Mouse (Mus musculus) embryonic facial prominence, embryonic 14.5 days (tissue): Measurements from ENCODE around the gene Tiam2. TPM values are rescaled to one million over a fixed set of nuclear protein-coding genes. Genes with fewer than 3 reads are reported as not detected.
A peak's percentile ranks its signal among the peaks of the same experiment; 100 is the strongest.
"Not testable (repeated sequence)": the region's sequence is repeated elsewhere in the genome, so short reads cannot be mapped to it uniquely, and the experiment has no call there.

Experiments used
- ATAC-seq: fragments of 200-750 bp; cut with Nextera tagmentation; 2 replicates; pipeline ENCODE4 v1.8.0; 2017; ENCODE audit warnings: low read depth, moderate number of reproducible peaks, moderate TSS enrichment
- DNase-seq: peaks from one replicate; pipeline ENCODE4 v3.0.0-alpha.2; 2015; ENCODE audit warnings: low spot score
- H3K27ac ChIP-seq: fragments of 300-500 bp; sonication (generic); replicated peaks from 2 replicates; pipeline ENCODE4 v1.5.1; 2014; ENCODE audit warnings: low read depth, mild to moderate bottlenecking, low read length, moderate library complexity
- H3K27me3 ChIP-seq: fragments of 300-500 bp; sonication (generic); replicated peaks from 2 replicates; pipeline ENCODE4 v1.6.1; 2014; ENCODE audit warnings: low read length; ENCODE audit not compliant: control insufficient read depth, insufficient read depth
- H3K36me3 ChIP-seq: fragments of 300-500 bp; sonication (generic); 2 replicates; pipeline ENCODE4 v1.6.1; 2014; ENCODE audit warnings: low read length, mixed read lengths; ENCODE audit not compliant: control insufficient read depth, insufficient read depth
- H3K4me1 ChIP-seq: fragments of 300-500 bp; sonication (generic); 2 replicates; pipeline ENCODE4 v1.6.1; 2014; ENCODE audit warnings: antibody characterized with exemption, low read length; ENCODE audit not compliant: control insufficient read depth, insufficient read depth
- H3K4me2 ChIP-seq: fragments of 300-500 bp; sonication (generic); 2 replicates; pipeline ENCODE4 v1.6.1; 2014; ENCODE audit warnings: low read depth, mild to moderate bottlenecking, low read length, moderate library complexity, mixed read lengths
- H3K4me3 ChIP-seq: fragments of 300-500 bp; sonication (generic); 2 replicates; pipeline ENCODE4 v1.5.1; 2014; ENCODE audit warnings: low read depth, mild to moderate bottlenecking, low read length
- H3K9ac ChIP-seq: fragments of 300-500 bp; sonication (generic); 2 replicates; pipeline ENCODE4 v1.6.1; 2014; ENCODE audit warnings: low read depth, mild to moderate bottlenecking, low read length, moderate library complexity, mixed read lengths
- H3K9me3 ChIP-seq: fragments of 300-500 bp; sonication (generic); 2 replicates; pipeline ENCODE4 v1.6.1; 2016; ENCODE audit warnings: low read length; ENCODE audit not compliant: control insufficient read depth
- WGBS: fragments of 180-500 bp; shearing (Covaris S2); extraction: QIAGEN DNeasy Blood & Tissue Kit; methylation state at CpG from one replicate; pipeline ENCODE4 v1.1.7; 2014; 5-methylcytosine and 5-hydroxymethylcytosine counted together
- polyA plus RNA-seq: library from polyadenylated mRNA; unstranded; fragments of >200 nt; fragmentation: Nextera tagmentation; extraction: Ambion mirVana; gene quantifications from 2 replicates; pipeline ENCODE4 v1.2.1, GENCODE M21; 2014

Tiam2 gene
- polyA plus RNA-seq, 1 experiment from 2014 or later: 19.9 TPM

DNA sequence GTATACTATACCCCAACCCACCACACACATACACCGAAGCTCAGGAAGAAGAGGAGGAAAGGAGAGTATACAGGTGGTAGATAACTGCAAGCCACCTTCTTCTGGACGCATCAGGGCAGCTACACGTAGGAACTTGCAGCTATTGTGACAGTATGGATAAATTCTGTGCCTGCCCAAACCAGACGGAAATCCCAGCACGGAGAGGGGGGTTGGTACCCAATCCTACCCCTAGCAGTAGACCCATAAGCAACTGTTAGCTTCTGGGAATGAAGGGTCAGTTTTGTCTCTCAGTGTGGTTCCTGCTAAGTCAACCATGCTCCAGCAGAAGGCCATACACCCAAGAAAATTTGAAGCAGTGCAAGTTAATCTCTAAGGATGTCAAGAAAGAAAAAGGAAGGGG, 23.0 kb downstream of the Tiam2 start:
- ATAC-seq: no peak
- Histone ChIP-seq H3K4me3 (no peak overlapping the region), H3K27me3 (no peaks in the 10 kb centered on the region), H3K27ac (no peak overlapping the region), H3K4me2 (no peak overlapping the region), H3K36me3 (no peaks in the 10 kb centered on the region), H3K4me1 (peaks cover 23% of the 10 kb centered on the region), H3K9ac (no peak overlapping the region), H3K9me3 (no peaks in the 10 kb centered on the region)
- 81% methylated on average over 5 of the region's 5 CpGs for whole genome bisulfite sequencing
- DNase-seq: no peak

DNA sequence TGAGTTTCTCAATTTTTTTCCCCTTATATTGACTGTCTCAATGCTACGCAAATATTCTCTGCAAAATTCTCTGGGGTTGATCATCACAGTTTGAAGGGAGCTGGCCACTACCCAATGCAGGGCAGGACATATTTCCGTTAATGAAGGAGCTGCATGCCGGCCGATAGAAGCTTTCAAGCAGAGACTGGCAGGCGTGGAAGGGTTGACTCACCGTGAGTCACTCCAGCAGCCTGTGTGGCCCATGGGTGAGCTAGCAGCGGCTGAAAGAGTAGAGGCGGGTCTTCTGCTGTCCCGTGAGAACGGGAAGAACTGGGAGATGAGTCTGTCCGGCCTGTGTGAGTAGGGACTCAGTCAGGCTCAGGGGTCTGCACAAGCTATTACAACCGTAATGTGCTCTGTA, 23.6 kb downstream of the Tiam2 start:
- H3K4me3 ChIP-seq: no peak overlapping the region
- ATAC-seq: no peak

DNA sequence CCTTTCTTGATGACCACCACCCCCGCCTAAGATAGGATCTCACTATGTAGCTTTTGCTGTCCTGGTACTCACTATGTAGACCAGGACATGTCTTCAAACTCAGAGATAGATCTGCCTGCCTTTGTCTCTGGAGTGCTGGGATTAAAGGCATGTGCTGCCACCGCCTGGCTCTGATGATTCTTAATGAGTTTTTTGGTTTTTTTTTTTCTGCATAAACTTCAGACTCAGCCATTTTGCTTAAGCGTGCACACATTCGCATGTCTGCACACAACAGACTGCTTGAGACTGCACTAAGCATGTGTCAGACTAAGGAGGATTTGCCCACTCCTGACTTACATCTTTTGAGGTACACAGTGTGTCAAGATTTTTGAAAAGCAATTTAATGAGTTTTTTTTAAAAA, 24.0 kb downstream of the Tiam2 start:
- Histone ChIP-seq H3K27ac (no peak overlapping the region), H3K4me1 (peaks cover 18% of the 10 kb centered on the region), H3K9me3 (no peaks in the 10 kb centered on the region), H3K4me2 (no peak overlapping the region), H3K36me3 (no peaks in the 10 kb centered on the region), H3K4me3 (no peak overlapping the region), H3K27me3 (no peaks in the 10 kb centered on the region), H3K9ac (no peak overlapping the region)
- no peak for ATAC-seq
- 89% methylated on average over 4 of the region's 4 CpGs for WGBS
- no peak for DNase-seq

More for the DNA sequence above, 23.6 kb downstream of the Tiam2 start:
- H3K27ac ChIP-seq: no peak overlapping the region
- no peaks in the 10 kb centered on the region for H3K9me3 ChIP-seq
- no peaks in the 10 kb centered on the region for H3K27me3 ChIP-seq
- H3K9ac ChIP-seq: no peak overlapping the region
- WGBS: 73% methylated on average over 12 of the region's 12 CpGs
- no peaks in the 10 kb centered on the region for H3K36me3 ChIP-seq
- H3K4me2 ChIP-seq: no peak overlapping the region
- peaks cover 18% of the 10 kb centered on the region for H3K4me1 ChIP-seq
- DNase-seq: no peak

DNA sequence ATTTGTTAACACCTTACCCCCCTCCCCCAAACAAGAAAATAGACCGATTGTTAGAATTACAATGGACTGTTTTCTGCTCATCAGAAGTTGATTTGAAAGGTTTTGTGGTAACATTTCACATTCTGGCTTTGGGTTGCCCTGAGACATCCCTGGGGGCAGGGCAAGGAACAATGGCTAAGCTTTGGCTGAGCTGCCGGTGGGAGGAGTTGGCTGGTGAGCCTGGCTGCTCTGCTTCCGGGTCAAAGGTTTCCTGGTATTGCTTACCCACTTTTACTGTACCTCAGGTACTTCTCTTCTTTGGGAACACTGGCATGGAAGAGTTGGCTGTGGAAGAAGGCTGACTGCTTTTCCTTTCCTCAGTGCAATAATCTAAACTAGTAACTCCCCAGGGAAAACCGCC, 25.3 kb downstream of the Tiam2 start:
- WGBS: 52% methylated on average over 4 of the region's 4 CpGs
- Histone ChIP-seq H3K9me3 (no peaks in the 10 kb centered on the region), H3K4me1 (peaks cover 17% of the 10 kb centered on the region; the same call in 1 of the 2 replicates), H3K27me3 (no peaks in the 10 kb centered on the region), H3K36me3 (no peaks in the 10 kb centered on the region), H3K4me2 (no peak overlapping the region), H3K9ac (no peak overlapping the region), H3K27ac (no peak overlapping the region), H3K4me3 (no peak overlapping the region)
- DNase-seq (no peak), ATAC-seq (no peak)

DNA sequence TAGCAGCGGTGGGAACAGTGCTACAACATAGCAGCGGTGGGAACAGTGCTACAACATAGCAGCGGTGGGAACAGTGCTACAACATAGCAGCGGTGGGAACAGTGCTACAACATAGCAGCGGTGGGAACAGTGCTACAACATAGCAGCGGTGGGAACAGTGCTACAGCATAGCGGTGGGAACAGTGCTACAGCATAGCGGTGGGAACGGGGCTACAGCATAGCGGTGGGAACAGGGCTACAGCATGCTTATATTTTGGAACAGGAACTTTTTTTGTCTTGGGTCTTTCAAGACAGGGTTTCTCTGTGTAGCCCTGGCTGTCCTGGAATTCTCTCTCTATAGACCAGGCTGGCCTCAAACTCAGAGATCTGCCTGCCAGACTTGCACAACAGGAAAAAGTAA, 26.8 kb downstream of the Tiam2 start:
- not testable (repeated sequence) for H3K4me3 ChIP-seq, H3K27me3 ChIP-seq, H3K36me3 ChIP-seq, H3K4me1 ChIP-seq, H3K9ac ChIP-seq, H3K27ac ChIP-seq, ATAC-seq, DNase-seq, H3K9me3 ChIP-seq, H3K4me2 ChIP-seq
- WGBS: 97% methylated on average over 8 of the region's 10 CpGs

DNA sequence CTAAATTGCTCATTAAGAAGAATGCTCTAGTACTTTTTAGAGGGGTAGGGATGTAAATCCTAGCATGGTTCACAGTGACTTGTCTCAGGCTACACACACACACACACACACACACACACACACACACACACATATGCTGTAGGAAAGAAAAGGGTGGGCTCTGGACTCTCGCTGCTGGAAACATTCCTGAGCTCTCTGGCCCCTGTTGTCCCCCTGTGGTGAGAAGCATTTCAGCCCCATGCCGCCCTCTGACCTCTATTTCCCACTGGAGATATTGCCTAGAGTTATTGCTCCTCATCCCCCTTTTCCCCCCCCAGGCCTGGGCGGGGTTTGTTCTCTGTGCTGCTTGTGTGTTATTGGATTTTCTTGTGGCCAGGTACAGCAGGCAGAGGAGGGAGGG, 28.5 kb downstream of the Tiam2 start:
- Histone ChIP-seq H3K4me3 (no peak overlapping the region), H3K9me3 (no peaks in the 10 kb centered on the region), H3K4me1 (peaks cover 9% of the 10 kb centered on the region; the same call in 1 of the 2 replicates), H3K36me3 (no peaks in the 10 kb centered on the region), H3K9ac (no peak overlapping the region), H3K27ac (no peak overlapping the region), H3K27me3 (no peaks in the 10 kb centered on the region), H3K4me2 (no peak overlapping the region)
- WGBS: 46% methylated on average over 3 of the region's 3 CpGs
- no peak for ATAC-seq
- no peak for DNase-seq

DNA sequence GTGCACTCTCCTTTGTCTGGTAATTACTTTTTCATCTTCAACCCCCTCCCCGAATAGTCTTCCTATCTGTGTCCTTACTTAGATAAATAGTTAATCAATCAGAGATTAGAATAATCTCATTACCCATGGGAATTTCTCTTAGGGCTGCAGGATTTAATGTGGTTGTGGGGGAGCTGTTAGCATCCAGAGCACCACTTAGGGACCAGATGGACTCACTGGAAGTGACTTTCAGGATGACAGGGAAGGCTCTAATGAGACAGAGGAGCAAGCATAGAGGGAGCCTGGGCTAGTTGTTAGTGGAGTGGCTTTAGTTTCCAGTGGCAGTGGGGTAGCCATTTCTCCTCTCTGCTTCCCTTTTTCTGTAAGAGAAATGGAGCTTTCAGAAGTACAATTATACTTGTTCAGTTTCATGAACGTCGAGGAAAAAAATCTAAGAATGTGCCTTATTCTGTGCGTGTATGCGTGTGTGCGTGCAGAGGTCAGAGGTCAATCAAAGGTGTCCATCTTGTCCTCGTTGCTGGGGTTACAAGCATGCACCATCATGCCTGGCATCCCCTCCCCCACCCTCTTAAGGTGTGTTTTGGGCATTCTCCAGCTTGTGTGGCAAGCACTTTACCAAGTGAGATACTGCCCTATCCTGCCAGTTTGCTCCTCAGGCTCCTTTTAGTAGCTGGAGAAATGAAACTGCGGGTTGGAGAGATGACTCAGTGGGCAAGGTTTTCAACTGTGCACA, 30.4 kb downstream of the Tiam2 start:
- Histone ChIP-seq H3K9ac (no peak overlapping the region), H3K36me3 (no peaks in the 10 kb centered on the region), H3K9me3 (no peaks in the 10 kb centered on the region), H3K27me3 (no peaks in the 10 kb centered on the region), H3K27ac (no peak overlapping the region), H3K4me3 (no peak overlapping the region), H3K4me2 (no peak overlapping the region), H3K4me1 (peaks cover 14% of the 10 kb centered on the region)
- 74% methylated on average over 8 of the region's 8 CpGs for WGBS
- DNase-seq (no peak), ATAC-seq (no peak)

DNA sequence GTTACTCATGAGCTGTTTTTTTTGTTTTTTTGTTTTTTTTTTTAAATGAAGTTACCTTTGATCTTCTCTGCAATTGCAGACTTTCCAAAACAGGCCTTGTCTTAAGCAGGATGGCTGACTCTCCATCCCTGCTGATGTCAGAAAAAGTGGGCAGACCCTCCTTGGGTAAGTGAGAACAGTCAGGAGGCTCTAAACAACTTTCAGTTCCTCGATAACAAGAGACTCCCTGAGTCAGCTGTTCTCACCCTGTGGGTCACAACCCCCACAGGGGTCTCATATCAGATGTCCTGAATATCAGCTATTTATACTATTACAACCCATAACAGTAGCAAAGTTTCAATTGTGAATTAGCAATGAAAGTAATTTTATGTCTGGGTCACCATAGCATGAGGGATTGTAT, 33.9 kb downstream of the Tiam2 start:
- Histone ChIP-seq H3K9ac (no peak overlapping the region), H3K4me1 (peaks cover 13% of the 10 kb centered on the region), H3K9me3 (no peaks in the 10 kb centered on the region), H3K36me3 (no peaks in the 10 kb centered on the region), H3K27me3 (no peaks in the 10 kb centered on the region), H3K4me2 (no peak overlapping the region), H3K27ac (no peak overlapping the region), H3K4me3 (no peak overlapping the region)
- no peak for ATAC-seq
- no peak for DNase-seq
- 23% methylated on average over 1 of the region's 1 CpGs for WGBS

DNA sequence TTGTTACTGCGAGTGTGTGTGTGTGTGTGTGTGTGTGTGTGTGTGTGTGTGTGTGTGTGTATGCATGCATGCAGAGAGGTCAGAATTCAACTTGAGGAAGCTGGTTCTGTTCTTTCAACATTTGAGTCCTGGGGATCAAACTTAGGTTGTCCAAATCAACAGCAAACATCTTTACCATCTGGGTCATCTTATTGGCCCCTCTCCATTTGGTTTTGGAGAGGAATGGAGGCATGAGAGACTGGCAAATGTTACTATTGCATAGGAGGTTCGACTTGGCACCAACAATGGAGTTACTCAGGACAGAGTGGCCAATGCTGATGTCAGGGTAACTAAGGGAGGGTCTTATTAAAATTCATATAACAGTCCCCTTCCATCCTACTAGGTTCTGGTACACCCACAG, 35.4 kb downstream of the Tiam2 start:
- no peak overlapping the region for H3K4me3 ChIP-seq
- no peak overlapping the region for H3K9ac ChIP-seq
- DNase-seq: no peak
- H3K36me3 ChIP-seq: no peaks in the 10 kb centered on the region
- no peak overlapping the region for H3K4me2 ChIP-seq
- ATAC-seq: no peak
- H3K27ac ChIP-seq: peak overlapping the region; percentile 44; the same call in 1 of the 2 replicates
- WGBS: 79% methylated on average over 2 of the region's 2 CpGs
- H3K4me1 ChIP-seq: peaks cover 14% of the 10 kb centered on the region
- H3K27me3 ChIP-seq: no peaks in the 10 kb centered on the region
- H3K9me3 ChIP-seq: no peaks in the 10 kb centered on the region
